Mouse (Mus musculus) adrenal gland (tissue): Measurements from ENCODE around the gene Tex26.

Experiments used
- intact Hi-C: fragments of 180-260 bp; cut with DNase I; formaldehyde crosslinking; loops from one replicate; pipeline ENCODE4 v1.15.1; 2025
- long read RNA-seq, 2 experiments: library from polyadenylated mRNA; unstranded; transcript quantifications; one replicate each; pipeline ENCODE4 v2.0.0; 2020; ENCODE audit warnings: borderline replicate concordance in 1 of 2; ENCODE audit not compliant: insufficient replicate concordance in 1 of 2

The Tex26 gene
- long read RNA-seq, experiment 1, result 0 reads
- long read RNA-seq, experiment 2, result 0 reads

DNA sequence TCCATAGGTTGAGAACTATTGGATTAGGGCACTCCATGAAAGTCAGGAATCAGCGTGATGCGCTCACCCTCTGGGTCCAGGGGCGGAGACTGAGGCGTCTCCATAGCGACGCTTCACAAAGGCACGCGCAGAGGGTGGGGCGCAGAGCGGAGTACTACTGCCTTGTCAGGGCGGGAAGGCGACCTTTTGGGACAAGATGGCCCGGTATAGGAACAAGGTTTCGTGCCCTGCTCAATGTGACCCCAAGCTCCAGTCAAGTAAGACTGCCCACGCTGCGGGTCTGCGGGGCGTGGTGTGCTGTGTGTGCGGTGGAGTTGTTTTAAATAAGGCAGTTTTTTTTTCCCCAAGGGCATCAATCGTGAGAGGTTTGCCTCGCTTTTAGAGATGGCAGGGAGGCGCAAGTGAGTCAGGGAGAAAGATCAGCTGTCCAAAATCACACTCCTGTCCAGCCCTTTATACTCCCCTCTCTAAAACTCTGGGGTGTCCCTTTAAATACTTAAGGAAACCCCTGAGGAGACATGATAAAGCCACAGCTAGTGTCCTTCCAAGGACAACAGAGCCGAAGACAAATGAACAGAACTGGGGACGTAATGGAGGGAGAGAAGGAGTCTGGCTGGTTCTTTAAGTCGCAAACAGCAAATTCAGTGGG, at the start of gene Tex26:
Gene Tex26 (plus strand): TSS at position 130 of the 649 bp plus-strand sequence.
- intact Hi-C loops, result no loop called here

DNA sequence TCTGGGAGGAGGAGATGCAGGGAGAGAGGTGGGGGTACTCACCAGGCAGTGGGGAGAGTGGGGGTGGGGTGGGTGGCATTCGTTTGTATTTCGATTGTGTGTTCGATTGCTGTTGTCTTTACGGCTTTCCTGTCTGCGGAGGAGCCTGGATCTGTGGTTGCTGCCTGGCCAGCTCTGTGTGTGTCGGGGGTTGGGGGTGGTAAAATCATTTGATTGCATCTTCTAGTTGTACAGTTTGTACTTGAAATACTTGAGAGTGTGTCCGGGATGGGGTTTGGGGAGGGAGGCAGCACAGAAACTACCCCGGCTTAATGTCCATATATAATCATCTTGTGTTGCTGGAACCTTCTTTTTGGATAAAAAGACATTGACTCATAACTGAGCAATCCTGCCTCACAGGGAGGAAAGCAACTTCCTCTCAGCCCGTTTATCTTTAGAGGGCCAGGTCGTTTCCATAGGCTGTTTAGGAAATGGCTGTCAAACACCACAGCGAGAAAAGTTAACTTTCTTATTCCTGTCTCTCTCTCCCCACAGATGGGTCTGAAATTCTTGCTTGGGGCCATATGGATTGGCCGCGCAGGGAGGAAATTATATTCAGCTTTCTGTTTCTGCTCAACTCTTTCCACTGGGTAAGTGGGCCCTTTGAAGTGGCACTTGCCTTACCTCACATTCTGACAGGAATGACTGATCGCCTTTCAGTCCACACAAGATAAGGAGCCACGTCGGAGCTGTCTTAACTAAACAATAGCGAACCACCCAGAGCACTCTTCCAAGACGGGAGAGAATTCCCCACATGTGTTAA, 47.7 kb upstream of the Tex26 start:
- intact Hi-C loops, result no loop called here

DNA sequence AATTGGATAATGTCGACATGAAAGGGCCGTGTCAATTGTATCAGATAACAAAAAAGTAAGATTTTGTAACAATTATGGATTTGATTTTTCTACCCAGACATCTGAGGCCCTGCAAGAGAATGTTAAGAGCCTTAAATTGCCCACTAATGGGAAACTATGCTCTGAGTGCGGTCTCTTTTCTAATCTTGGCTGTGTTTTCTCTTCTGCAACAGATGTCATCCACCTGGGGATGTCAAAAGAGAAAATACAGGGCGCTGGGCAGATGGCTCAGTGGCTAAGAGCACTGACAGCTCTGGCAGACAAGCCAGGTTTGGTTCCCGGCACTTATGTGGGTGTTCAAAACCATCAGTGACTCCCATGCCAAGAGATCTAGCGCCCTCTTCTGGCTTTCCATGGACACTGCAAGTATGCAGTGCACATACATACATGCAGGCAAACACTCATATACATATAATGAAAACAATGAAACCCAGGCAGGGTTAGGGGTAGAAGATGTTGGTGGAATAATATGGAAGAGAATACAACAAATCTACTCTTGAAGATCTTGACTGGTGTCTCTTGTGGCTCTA, 47.0 kb upstream of the Tex26 start:
- intact Hi-C loops, result no loop called here

DNA sequence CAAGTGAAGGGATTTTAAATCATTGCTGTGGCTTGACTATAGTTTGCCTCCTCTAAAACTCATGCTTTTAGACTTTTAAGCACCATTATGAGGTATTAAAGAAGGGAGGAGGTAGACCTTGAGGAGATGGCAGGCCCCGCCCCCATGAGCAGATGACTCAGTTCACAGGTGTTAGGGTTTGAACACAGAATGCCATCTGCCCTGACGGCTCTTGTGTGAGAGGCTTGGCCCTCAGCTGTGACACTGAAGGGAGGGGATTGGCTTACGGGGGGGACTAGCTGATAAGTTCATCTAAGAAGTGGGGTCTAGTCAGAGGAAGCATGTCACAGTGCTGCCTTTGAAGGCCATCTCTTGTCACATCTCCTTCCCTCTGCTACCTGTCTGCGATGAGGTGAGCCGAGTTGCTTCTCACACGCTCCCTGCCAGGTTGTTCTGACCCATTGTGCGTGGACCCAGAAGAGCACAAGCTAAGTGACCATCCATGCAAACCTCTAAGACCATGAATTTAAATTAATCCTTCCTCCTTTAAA, 37.9 kb upstream of the Tex26 start:
- intact Hi-C loops, result no loop called here

DNA sequence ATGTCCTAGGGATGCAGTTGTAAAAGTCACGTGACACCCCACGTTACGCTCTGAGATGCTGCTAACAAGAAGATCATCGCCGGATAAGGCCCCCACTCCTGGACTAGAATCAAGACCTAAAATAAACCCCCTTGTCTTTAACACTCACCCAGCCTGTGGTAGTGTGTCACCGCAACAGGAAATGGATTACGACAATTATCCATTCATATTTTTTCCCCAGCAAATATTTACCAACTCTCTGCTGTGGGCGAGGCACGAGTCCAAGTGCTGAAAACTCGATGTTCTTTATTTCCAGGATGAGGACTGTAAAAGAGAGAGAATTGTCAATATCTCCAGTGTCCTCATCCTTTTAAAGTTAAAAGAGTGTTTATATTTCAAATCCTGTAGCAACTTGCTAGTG, 37.4 kb upstream of the Tex26 start:
- intact Hi-C loops, result no loop called here

DNA sequence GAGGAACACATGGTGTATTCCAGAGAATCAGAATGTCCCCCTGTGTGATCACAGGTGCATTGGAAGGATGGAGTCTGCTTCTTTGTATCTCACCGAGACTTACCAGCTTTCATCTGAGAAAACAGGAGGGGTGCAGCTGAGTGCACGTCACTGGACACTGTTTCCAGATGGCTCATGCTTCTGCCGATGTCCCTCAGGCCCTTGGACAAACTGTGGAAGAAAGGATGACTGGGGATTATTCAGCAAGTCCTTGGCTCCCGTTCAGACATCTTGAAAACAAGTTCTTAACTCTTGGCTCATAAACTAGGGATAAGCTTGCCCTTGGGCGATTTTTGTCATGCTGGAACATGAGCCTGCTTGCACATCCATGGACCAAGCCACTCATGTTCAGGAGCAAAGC, 36.1 kb upstream of the Tex26 start:
- intact Hi-C loops, result no loop called here

DNA sequence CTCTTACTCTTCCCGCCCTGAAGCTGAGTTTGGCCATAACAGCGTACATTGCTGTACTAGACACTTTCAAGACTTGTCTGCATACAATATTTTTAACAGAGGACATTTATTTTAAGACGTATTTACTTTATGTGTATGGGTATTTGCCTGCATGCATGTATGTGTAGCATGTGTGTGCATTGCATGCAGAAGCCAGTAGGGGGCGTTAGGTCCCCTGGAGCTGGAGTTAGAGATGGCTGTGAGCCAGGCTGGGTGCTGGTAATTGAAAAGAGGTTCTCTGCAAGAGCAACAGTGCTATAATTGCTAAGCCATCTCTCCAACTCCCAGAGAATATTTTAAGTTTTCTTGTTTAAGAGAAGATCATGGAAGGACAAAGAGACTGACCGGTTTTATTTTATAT, 34.8 kb upstream of the Tex26 start:
- intact Hi-C loops, result no loop called here

DNA sequence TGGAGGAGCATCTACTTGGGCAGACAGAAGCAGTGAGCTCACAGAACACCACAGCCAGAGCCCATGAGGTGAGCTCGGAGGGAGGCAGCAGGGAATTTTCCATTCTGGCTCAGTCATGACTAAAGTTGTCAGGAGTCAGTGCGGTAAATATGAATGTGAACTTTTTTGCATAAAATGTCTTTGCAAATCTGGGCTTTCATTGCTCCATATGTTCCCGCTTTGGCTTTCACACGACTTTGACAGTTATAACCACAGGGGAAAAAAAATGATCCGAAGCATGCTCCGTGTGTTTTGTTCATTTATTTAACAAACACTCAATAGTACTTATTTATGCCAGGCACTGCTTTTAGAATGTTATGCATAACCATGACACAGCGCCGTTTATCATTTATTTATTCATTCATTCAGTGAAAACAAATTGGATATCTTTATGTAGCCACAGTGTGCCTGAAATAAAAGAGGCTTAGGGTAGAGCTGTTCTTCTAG, 32.6 kb upstream of the Tex26 start:
- intact Hi-C loops, result no loop called here

DNA sequence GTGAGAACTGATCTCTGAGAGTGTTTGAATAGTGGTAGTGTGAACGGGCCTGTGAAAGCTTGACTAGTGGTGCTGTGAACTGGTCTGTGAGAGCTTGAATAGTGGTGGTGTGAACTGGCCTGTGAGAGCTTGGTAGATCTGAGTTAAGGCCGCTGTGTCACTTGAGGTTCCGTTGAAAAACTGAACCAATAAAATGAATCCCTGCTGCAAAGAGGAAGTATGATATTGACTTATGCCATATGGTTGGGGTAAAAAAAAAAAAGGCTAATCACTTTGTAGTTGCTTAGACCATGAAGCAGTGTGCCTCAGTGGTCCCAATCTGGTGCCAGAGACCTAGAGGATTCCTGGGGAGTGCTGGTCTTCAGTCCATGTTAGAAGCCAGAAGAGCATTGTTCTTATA, 30.0 kb upstream of the Tex26 start:
- intact Hi-C loops, result no loop called here

DNA sequence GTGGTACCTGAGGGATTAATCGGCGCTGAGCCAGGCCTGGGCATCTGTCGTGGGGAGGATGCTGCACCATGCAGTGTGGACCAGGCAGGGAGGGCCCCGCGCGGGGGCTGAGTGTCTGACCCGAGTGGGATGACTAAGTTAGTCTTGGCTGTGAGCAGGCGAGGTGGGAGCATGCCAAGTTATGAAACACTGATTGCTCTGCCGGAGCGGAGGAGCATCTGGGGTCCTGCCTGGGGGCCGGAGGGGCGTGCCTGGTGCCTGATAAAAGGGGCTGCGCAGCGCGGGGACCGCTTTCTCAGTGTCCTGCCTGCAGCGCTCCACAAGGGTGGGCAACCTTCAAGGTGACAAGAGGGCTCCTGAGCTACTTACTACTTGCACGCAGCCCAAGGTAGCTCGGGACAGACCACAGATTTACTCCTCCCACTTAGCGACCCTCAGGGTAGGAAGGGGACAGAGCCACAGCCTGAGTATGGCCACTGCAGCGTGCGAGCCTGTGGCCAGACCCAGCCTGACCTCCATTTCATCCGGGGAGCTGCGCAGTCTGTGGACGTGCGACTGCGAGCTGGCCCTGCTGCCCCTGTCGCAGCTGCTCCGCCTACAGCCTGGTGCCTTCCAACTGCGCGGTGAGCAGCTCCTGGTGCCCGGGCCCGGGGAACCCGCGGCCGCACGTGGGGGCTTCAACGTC, 27.8 kb upstream of the Tex26 start, which contains the start of gene Medag:
Gene Medag (plus strand): TSS at position 241 of the 685 bp plus-strand sequence.
- intact Hi-C loops, result no loop called here

DNA sequence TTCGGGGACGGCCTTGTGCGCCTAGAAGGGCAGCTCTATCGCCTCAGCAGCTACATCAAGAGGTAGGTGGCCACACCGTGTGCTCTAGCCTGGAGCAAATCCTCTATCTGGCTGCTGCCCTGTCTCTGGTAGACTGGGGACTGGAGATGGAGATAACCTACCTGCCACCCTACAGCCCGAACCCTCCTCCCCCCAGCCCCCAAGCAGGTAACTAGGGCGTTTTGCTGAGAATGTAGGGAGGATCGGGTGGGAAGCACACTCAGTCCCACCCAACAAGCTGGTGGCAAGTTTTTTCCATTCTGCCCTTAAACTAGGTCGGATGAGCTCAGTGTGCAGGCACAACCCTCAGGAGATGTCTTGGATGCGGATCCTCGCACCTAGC, 27.3 kb upstream of the Tex26 start:
- intact Hi-C loops, result no loop called here

DNA sequence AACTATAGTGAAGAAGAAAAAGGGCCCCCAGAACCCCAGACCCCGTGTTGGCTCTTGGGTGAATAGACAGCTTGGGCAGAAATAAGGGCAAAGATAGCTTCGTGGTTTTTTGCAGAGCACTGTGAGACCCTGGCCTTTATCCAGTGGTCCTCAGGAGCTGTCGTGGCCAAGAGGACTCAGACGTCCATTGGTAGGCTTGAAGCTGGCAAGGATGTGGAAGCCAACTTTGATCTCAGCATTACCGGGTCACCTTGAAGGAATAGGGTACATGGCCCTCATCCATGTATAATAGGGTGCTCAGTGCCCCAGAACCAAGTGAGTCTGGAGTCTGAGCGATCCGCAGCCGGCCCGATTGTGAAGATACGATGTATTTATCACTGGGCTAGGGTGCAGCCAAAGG, 26.8 kb upstream of the Tex26 start:
- intact Hi-C loops, result no loop called here

DNA sequence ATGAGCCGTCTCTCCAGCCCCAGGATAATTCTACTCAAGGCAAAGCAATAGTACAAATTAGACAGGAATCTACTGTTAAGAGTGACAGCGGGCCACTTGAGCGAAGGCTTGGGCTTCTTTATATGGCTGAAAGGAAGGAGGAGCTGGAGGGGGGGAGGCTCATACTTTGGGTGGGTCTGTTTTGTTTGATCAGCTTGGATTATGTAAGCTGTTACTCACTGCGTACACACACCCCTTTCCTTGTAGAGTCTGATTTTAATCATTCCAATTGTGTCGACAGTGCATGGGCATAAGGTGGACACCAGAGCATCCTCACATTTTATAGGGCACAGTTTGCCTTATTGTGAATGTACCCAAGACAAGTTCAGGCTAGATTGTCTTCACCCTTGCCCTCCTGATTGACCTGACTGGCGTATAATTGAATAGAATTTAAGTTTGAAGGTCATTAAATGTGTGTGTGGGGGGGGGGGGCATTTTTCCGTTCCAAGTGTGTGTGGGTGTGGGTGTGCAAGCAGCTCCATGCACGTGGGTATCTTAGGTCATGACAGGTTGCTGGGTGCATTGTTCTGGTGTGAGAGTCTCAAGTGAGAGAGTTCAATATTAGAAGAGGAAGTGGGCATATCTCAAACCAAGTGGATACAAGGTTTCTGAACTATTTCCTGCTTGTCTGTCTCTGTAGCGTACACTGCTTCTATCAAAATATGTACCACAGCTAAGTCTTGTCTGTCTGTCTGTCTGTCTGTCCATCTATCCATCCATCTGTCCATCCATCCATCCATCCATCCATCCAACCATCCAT, 24.9 kb upstream of the Tex26 start:
- intact Hi-C loops, result no loop called here

DNA sequence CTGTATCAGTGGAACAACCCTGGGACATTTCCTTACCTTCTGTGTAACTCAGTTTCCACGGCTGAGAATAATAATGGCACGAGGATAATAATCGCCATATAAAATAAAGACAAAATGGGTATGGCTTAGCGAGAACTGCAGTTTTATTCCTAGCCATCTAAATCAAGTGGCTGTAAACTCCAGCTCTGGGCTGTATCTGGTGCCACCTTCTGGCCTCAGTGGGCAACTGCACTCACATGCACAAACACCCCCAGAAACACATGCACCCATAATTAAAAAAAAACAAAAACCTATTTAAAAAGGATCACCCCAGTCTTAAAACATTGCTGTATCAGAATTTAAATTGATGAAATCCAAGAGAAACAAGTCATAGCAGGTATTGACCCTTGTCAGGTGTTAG, 22.1 kb upstream of the Tex26 start:
- intact Hi-C loops, result no loop called here

DNA sequence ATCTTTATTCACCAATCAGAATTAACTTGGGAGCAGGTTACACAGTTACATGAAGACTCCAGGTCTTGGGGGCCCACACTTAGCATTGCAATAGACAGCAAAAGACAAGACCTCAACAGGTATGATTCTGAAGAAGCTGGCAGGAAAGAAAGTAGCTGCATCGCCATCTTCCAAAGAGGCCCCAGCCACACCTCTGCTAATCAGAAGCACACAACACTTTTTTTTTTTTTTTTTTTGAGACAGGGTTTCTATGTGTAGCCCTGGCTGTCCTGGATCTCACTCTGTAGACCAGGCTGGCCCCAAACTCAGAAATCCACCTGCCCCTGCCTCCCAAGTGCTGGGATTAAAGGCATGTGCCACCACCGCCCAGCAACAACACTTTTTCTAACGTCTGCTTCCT, 12.9 kb upstream of the Tex26 start:
- intact Hi-C loops, result no loop called here

DNA sequence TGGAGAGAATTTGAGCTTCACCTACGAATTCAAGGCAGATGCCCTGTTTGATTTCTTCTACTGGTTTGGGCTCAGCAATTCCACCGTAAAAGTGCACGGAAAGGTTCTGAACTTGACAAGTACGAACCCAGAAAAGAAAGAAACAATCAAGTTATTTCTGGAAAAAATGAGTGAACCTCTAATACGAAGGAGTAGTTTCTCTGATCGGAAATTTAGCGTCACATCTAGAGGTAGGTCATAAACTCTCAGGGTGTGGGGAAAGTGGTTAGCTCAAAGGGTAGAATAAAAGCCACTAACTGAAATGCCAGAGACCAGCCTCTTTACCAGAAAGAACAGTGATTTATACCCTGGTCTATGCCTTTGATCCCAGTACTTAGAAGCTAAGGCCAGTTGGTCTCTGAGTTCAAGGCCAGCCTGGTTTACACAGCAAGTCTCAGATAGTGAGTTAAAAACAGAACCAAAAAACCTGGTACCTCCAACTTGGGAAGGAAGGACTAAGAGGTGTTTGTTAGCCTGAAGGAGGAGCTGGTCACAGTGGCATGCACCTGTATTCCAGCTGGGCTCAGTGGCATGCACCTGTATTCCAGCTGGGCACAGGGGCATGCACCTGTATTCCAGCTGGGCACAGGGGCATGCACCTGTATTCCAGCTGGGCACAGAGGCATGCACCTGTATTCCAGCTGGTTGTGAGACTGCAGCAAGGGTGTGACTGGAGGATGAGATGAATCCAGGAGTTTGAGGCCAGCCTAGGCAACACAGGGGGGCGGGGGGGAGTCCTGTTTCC, 12.0 kb upstream of the Tex26 start:
- intact Hi-C loops, result no loop called here

DNA sequence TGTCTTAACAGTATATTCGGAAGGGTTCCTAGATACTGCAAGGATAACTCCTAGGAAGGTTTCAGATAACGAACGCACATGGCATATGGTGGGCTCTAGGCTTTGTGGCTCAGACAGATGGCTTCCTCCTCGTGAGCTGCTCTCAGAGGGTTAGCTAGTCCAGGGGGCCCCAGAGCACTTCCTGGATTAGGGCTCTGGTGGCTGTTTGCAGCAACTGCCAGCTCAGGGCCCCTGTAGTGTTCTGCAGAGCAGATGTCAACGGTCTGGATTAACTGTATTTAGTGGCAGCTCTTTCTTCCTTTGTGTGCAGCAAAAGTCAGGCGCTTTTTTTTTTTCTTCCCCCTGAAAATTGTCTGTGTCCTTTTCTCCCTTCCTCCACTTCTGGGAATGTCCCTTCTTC, 11.1 kb upstream of the Tex26 start:
- intact Hi-C loops, result no loop called here

DNA sequence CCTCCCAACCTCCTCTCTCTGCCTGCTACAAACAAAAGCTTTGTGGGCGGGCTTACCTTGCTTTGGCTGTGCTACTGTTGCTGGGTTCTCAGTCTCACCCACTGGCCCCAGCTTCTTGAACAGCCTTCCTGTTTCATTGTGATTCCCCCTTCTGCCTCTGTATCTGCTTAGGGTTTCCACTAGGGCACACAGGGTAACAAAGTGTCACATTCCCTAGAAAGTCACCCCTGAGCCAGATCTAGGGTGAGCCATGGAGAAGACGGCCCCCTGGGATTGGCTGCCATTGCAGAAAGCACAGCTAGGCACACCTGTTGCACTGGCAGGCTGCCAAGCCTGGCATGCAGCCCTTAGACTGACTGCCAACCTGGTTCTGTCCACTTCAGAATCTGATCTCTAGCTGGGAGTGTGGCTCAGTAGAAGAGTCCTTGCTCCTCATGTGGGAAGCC, 10.6 kb upstream of the Tex26 start:
- intact Hi-C loops, result no loop called here

DNA sequence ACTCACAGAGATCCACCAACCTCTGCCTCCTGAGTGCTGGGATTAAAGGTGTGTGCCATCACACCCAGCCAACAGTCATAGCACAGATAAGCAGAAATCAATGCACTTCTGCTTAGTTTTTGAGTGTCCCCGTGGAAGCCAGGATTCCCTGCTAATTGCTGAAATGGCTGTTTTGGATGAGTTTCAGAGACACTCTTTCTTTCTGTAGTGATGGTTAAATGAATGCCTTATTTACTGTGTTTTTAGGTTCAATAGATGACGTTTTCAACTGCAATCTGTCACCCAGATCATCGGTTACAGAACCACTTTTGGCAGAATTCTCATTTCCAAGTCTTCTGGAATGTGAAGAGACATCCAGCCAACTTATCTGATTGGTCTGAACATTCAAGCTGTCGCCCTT, 9.9 kb upstream of the Tex26 start:
- intact Hi-C loops, result no loop called here

DNA sequence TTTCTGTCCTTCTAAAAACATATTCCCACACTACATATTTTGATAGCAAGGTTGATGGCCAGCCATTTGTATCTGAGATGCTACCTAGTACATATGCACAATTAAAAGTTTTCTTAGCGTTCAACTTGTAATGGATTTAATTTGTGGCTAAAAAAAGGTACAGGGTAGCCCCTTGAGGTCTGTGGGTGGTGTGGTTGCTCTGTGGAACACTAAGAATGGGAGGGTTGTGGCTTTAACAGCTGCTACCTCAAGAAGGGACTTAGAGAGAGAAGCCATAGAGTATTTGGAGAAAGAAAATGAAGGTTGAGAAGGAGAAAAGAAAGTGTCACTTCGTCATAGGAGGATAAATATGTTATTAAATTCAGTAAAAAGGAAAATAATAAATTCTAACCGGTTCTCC, 8.5 kb upstream of the Tex26 start:
- intact Hi-C loops, result no loop called here
